Mouse (Mus musculus): ENCODE results near the gene Eif2b3.

The Eif2b3 gene

GRCm38 (mm10) chr4:117017738-117018137 is 1.5 kb upstream of the Eif2b3 start:
- no peak for DNase-seq

DNA sequence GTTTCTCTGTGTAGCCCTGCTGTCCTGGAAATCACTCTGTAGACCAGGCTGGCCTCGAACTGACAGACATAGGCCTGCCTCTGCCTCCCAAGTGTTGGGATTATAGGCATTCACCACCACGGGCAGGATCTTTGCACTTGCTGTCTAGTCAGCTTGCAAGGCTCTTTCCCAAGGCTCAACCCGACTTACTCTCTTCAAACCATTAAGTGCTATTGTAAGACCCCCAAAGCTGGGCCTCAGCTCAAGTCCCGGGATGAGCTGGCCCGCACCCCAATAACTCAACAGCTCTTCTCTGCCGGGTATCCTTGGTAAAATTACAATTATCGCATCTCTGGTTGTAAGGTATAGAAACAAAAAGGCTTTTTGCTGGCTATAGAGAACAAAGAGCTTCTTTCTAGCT is 875 bp upstream of the Eif2b3 start:
- no peak for DNase-seq

- no peak for DNase-seq
Observed at GRCm38 (mm10) chr4:117023469-117023868, 4.3 kb downstream of the Eif2b3 start.

GRCm38 (mm10) chr4:117031105-117031504 is 11.9 kb downstream of the Eif2b3 start:
- DNase-seq, result no peak

GRCm38 (mm10) chr4:117039925-117040687 is 20.9 kb downstream of the Eif2b3 start:
- DNase-seq, result no peak

DNA sequence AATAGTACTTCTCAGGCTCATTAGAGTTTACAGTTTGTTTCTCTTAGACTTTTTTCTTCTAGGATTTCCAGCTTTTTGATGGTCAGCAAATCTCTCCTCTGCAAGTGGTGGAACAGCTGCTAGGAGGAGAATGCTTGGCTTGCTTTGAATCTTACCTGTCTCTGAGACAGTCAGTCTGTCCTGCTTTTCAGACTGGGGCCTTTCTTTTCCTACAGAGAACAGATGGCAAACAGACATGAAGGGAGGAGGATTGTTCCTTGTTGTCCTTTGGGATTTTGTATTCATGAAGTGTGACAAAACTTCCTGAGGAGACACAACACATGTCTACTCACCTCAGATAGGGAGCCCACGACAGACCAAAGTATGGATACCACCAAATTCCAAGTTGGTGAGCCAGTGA is 21.6 kb downstream of the Eif2b3 start:
- DNase-seq, result no peak

- no peak for DNase-seq
Observed at GRCm38 (mm10) chr4:117041283-117041721, 22.1 kb downstream of the Eif2b3 start.

- no peak for DNase-seq
Observed at GRCm38 (mm10) chr4:117048836-117049235, 29.6 kb downstream of the Eif2b3 start.

DNA sequence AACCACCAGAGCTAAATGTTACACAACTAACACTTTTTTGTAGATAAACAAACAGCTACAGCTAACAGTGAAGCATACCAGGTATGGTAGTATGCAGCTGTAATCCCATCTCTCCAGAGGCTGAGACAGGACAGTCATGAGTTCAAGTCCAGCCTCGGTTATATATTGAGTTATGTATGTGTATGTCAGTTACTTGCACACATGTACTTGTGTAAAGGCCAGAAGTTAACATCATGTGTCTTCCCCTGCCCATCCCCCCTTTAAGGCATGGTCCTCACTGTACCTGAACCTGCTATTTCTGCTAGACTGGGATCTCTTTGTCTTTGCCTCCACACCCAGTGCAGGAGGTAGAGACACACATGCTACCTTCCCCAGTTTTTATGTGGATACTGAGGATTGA is 30.3 kb downstream of the Eif2b3 start:
- DNase-seq, result no peak

DNA sequence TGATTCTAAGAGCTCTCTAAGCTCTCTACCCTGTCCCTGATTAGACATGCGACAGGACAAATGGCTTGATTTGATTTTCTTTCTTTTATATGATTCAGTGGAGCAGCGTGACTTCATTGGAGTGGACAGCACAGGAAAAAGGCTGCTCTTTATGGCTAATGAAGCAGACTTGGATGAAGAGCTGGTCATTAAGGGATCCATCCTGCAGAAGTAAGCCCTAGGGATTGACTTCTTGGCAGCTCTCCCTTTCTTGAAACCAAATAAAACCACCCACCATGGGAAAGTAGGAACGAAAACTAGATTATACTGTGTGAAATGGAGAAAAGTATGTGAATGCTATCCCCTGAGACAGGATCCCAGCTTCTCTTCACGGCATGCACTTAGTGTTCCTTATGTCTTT is 33.4 kb downstream of the Eif2b3 start:
- no peak for DNase-seq

DNA sequence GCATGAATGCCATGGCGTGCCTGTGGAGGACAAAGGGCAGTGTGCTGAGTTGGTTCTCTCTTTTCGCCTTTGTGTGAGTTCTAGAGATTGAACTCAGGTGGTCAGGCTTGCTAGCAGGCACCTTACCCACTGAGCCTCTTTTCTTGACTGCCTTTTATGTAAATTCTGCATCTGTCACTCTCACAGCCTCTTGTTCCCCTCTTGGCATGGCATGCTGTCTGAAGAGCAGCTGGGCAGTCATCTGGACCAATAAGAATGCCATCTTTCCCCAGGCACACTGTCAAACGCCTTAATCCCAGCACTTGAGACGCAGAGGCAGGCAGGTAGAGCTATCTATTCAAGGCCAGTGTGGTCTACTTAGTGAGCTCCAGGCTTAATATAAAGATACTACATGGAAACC is 34.8 kb downstream of the Eif2b3 start:
- DNase-seq, result no peak

DNA sequence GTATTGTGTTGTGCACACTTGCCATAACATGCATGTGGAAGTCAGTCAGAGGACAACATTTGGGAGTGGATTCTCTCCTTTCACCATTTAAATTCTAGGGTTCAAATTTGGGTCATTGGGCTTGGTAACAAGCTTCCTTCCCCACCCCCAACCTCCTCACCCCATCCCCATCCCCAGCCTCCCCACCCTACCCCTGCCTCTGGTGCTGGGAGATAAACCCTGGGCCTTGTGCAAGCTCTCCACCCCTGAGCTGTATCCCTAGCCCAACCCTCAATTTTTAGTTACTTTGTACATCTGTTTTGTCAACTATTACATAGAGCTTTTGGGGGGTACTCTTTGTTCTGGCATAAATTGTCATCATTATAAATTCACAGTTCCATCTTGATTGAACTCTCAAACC is 36.9 kb downstream of the Eif2b3 start:
- DNase-seq, result no peak

DNA sequence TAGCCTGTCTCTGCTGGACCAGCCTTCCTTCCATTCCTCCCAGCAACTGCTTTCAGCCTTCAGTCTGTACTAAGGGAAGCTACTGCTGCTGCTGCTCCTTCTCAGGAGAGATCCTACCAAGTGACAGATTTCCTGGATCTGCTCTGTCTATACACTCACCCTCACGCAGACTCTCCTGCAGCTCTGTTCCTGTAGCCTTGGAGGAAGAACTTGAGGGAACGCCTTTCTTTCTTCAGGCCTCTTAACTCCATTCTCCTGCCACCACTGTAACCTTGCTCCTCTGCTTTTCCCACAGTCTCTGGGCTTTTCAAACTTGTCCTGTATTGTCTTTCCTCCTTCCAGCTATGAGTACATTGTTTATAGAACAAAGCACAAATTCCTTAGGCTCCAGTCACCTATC is 37.3 kb downstream of the Eif2b3 start:
- no peak for DNase-seq

DNA sequence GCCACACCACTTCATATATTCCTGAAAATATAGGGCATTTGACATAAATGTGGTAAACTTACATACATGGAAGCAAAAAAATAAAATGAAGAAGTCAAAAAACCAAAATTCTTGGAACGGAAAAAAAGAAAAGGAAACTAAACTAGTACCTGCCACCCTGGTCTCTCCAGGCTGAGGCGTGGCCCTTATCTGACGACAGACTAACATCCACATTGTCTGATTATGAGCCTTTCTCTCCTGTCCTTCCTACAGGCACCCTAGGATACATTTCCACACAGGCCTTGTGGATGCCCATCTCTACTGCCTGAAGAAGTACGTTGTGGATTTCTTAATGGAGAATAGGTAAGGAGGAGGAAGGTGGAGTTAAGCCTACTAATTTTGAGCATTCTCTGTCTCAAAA is 39.3 kb downstream of the Eif2b3 start:
- DNase-seq, result no peak

DNA sequence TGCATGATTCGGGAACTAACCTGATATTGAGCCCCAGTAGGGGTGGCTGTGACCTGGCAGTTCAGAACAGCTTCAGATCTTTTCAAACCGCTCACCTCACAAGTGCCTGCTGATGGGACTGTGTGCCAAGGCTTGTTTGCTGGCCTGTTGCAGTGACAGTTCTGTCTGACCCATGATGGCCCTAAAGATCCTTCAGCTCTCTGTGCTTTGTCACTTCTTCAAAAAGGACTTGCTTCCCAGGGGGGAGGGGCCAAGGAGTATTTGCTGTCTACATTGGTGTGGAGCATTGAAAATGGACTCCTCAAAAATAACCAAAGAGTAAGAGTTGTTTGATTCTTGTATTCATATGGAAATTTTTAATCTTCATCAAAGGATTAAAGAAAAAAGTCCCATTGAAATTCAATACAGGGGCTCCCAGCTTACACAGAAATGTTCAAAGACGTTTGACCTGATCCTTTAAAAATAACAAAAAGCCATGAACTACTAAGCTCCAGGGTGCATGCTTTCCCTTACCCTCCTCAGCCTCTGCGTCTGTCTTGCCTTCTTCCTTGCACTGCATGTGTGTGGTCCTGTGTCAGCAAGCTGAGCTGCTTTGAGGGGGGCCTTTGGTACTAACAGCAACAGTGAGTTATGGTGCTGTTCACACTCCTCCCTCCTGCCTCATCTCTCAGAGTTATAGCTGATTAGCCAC is 43.6 kb downstream of the Eif2b3 start:
- DNase-seq, result no peak

GRCm38 (mm10) chr4:117068035-117068434 is 48.8 kb downstream of the Eif2b3 start:
- no peak for DNase-seq

DNA sequence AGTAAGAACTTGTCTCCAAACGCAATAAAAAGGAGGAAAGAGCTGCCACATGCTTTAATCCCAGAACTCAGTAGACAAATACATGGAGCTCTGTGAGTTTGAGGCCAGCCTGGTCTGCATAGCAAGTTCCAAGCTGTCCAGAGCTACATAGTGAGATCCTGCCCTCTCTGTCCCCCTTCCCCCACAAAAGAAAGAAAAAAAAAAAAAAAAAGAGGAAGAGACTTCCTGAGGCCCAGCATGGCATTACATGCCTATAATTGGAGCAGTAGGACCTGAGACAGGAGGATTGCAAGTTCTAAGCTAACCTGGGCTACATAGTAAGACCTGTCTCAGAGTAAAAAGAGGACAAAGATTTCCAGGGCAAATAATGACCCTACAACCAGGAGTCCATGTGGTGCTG is 50.4 kb downstream of the Eif2b3 start:
- no peak for DNase-seq

GRCm38 (mm10) chr4:117070624-117071023 is 51.4 kb downstream of the Eif2b3 start:
- DNase-seq, result no peak

GRCm38 (mm10) chr4:117071183-117071582 is 52.0 kb downstream of the Eif2b3 start:
- DNase-seq, result no peak

DNA sequence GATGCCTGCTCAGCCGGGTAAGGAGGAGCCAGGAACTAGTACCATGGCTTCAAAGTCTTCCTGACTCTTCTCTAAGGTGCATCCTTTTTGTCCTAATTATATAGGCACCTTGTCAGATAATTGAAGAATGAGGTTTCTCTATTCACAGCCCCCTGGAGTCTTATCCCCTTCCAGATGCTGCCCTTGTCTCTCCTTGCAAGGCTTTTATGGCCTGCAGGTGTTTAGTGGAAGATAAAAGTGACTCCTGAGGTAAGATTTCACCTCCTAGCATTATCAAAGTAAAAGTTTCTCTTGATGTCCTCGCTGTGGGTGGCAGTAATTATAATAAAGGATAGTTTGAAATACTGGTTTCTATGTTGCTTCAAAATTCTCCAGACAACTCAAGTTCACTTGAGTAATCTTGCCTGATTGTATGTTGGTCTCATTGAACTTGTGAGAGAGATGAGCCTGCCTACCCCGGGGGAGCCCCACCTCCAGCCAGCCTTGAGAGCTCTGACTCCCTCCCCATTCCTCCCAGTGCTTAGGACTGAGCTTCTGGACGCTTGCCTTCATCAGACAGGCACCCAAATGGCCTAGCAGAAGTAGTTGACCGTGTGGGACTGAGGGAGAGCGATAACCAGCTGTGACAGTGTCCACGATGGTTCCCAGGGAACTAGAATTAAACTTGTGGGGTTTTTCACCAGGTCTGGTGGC is 68.9 kb downstream of the Eif2b3 start:
- DNase-seq, result no peak

GRCm38 (mm10) chr4:117090586-117090985 is 71.4 kb downstream of the Eif2b3 start:
- DNase-seq, result no peak

DNA sequence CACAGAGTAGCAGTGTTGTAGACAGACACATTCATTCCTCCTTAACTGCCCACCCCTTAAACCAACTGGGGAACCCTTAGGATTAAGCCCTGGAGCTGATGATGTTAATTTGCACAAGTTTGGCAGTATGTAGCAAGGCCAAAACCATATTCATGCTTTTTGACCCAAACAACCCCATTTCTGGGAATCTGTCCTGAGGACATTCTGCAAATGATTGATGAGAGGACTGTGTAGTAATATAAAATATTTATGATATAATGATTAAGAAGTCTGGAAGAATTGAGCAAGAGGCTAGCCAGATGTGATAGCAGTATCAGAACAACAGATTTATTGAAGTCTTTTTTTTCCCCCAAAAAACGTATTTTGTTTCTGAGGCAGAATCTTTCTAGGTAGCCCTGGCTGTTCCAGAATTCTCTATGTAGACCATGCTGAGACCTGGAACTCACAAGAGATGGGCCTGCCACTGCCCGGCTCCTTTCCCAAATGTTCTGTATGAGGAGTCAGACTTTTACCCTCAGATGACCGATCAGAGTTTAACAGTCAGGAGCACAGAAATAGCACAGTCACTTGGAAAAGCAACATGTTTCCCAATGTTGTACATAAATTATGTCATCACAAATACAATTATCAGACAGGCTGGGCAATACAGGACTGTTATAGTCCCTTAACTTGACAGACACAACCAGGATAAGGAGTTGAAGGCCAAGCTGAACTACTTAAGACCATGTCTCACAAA is 75.6 kb downstream of the Eif2b3 start:
- no peak for DNase-seq
